Mouse (Mus musculus): ENCODE measurements around the gene Abhd16a. TPM values are rescaled to one million over a fixed set of nuclear protein-coding genes. Genes with fewer than 3 reads are reported as not detected.

Abhd16a gene
- polyA plus RNA-seq, 1 experiment from 2014 or later: 82.3 TPM

DNA sequence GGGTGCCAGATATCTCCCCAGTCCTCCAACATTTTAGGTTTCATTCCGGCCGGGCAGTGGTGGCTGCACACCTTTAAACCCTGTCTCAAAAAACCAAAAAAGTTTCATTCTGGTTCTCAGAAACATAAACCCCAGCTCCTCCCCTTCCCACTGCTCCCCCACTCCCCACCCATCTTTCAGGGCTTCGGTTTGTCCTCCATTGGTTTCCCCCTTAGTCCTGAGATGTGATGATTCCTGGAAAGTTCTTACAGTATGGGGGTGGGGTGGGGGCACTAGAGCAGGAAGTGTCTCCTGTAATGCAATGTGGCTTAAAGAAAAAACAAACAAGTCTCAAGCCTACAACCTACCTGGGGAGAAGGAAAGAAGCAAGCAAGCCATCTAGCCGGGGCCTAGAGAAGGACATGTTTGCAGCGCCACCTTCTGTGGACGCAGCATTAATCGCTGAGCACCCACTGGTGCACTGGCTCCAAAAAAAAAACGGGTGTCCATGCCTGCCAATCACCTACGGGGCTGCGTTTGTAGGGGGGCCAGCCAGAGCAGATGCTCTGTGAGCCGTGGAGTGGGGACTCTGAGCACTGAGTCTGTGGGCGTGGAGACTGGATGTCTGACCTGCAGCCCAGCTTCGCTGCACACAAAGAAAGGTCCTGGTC is 16.8 kb downstream of the Abhd16a start:
- Histone ChIP-seq H3K36me3 (ENCODE audit: control insufficient read depth, insufficient read depth, low read length) (peaks cover 29% of the 10 kb centered on the region), H3K9me3 (ENCODE audit: control insufficient read depth, low read length) (no peaks in the 10 kb centered on the region), H3K4me1 (ENCODE audit: control insufficient read depth, insufficient read depth, low read length) (no peaks in the 10 kb centered on the region), H3K27me3 (ENCODE audit: control insufficient read depth, insufficient read depth, low read length) (no peaks in the 10 kb centered on the region), H3K9ac (replicated peaks; ENCODE audit: low read depth, low read length) (no peak overlapping the region), H3K4me3 (ENCODE audit: low read depth, low read length) (no peak overlapping the region), H3K4me2 (ENCODE audit: low read depth, low read length) (no peak overlapping the region), H3K27ac (ENCODE audit: low read depth, low read length) (no peak overlapping the region)
- 27% methylated on average over 13 of the region's 13 CpGs for WGBS
- no peak for ATAC-seq (ENCODE audit: low read depth)

DNA sequence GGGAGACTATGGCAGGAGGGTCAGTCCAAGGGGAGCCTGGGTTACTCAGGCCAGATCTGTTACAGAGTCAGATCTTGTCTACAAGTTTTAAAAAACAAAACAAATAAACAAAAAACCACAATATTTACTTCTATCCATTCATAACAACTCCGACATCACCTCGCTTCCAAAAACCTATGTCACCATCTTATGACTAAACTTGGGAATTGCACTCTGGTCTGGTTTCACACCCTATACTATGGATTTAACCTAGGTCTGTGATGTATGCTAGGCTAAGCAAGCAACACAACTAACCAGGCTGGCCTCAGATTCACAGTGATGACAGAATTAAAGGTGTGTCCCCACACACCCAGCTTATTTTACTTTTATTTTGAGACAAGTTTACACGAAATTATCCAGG is 17.5 kb downstream of the Abhd16a start:
- no peak overlapping the region for H3K9ac ChIP-seq (replicated peaks; ENCODE audit: low read depth, low read length)
- no peaks in the 10 kb centered on the region for H3K9me3 ChIP-seq (ENCODE audit: control insufficient read depth, low read length)
- no peaks in the 10 kb centered on the region for H3K4me1 ChIP-seq (ENCODE audit: control insufficient read depth, insufficient read depth, low read length)
- peaks cover 24% of the 10 kb centered on the region for H3K36me3 ChIP-seq (ENCODE audit: control insufficient read depth, insufficient read depth, low read length)
- no peak overlapping the region for H3K4me3 ChIP-seq (ENCODE audit: low read depth, low read length)
- no peaks in the 10 kb centered on the region for H3K27me3 ChIP-seq (ENCODE audit: control insufficient read depth, insufficient read depth, low read length)
- WGBS: 73% methylated on average over 3 of the region's 3 CpGs
- H3K4me2 ChIP-seq (ENCODE audit: low read depth, low read length): no peak overlapping the region
- ATAC-seq (ENCODE audit: low read depth): no peak
- H3K27ac ChIP-seq (ENCODE audit: low read depth, low read length): no peak overlapping the region

DNA sequence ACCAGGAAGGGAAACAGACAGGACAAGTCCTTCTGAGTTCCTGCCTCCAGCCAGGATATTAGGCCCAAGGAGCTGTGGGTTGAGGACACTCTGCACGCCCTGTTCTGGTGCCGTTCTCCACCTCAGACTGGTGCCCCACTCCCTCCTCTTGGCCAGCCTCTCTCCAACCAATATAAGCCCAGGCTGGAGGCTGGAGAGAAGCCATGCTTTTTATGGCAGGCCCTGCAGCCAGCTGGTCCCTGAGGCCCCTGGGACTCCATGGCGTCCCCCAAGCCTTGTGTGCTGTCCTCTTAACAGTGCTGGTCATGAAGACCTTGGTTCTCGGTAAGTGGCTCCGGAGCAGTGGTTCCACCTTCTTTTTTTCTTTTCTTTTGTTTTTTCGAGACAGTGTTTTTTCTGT is 19.0 kb downstream of the Abhd16a start, which contains the start of gene Ly6g5c:
Gene Ly6g5c, plus strand, starts transcription at position 183 of the 400 bp plus-strand sequence.
- no peak within 1 kb of the TSS for H3K4me2 ChIP-seq (ENCODE audit: low read depth, low read length)
- no peak for ATAC-seq (ENCODE audit: low read depth)
- H3K4me3 ChIP-seq (ENCODE audit: low read depth, low read length): no peak within 1 kb of the TSS
- no peaks in the 10 kb centered on the region for H3K9me3 ChIP-seq (ENCODE audit: control insufficient read depth, low read length)
- no peak within 1 kb of the TSS for H3K27ac ChIP-seq (ENCODE audit: low read depth, low read length)
- no peaks in the 10 kb centered on the region for H3K4me1 ChIP-seq (ENCODE audit: control insufficient read depth, insufficient read depth, low read length)
- peaks cover 11% of the 10 kb centered on the region for H3K36me3 ChIP-seq (ENCODE audit: control insufficient read depth, insufficient read depth, low read length)
- no peaks in the 10 kb centered on the region for H3K27me3 ChIP-seq (ENCODE audit: control insufficient read depth, insufficient read depth, low read length)
- WGBS: 70% methylated on average over 6 of the region's 6 CpGs
- H3K9ac ChIP-seq (replicated peaks; ENCODE audit: low read depth, low read length): no peak within 1 kb of the TSS

DNA sequence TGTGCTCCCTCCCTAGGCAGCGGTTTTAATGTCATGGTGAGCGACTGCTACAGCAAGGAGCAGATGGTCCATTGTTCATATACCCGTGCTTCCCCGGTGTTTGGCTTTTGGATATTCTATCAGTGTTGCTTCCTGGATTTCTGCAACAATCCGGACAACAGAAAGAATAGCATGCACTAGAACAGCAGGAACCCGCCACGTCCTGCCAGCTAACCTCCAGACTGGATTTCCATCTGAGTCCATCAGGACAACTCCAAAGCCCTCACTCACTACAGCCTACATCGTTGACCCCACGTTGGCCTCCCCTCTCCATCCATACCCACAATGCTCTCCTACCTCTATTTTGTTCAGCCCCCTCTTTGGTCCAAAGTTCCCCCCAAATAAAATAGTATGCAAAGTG is 22.7 kb downstream of the Abhd16a start:
- no peaks in the 10 kb centered on the region for H3K4me1 ChIP-seq (ENCODE audit: control insufficient read depth, insufficient read depth, low read length)
- WGBS: 74% methylated on average over 9 of the region's 9 CpGs
- no peak overlapping the region for H3K27ac ChIP-seq (ENCODE audit: low read depth, low read length)
- H3K9me3 ChIP-seq (ENCODE audit: control insufficient read depth, low read length): no peaks in the 10 kb centered on the region
- no peaks in the 10 kb centered on the region for H3K27me3 ChIP-seq (ENCODE audit: control insufficient read depth, insufficient read depth, low read length)
- no peak overlapping the region for H3K9ac ChIP-seq (replicated peaks; ENCODE audit: low read depth, low read length)
- H3K36me3 ChIP-seq (ENCODE audit: control insufficient read depth, insufficient read depth, low read length): peaks cover 16% of the 10 kb centered on the region
- H3K4me2 ChIP-seq (ENCODE audit: low read depth, low read length): no peak overlapping the region
- no peak for ATAC-seq (ENCODE audit: low read depth)
- H3K4me3 ChIP-seq (ENCODE audit: low read depth, low read length): no peak overlapping the region

DNA sequence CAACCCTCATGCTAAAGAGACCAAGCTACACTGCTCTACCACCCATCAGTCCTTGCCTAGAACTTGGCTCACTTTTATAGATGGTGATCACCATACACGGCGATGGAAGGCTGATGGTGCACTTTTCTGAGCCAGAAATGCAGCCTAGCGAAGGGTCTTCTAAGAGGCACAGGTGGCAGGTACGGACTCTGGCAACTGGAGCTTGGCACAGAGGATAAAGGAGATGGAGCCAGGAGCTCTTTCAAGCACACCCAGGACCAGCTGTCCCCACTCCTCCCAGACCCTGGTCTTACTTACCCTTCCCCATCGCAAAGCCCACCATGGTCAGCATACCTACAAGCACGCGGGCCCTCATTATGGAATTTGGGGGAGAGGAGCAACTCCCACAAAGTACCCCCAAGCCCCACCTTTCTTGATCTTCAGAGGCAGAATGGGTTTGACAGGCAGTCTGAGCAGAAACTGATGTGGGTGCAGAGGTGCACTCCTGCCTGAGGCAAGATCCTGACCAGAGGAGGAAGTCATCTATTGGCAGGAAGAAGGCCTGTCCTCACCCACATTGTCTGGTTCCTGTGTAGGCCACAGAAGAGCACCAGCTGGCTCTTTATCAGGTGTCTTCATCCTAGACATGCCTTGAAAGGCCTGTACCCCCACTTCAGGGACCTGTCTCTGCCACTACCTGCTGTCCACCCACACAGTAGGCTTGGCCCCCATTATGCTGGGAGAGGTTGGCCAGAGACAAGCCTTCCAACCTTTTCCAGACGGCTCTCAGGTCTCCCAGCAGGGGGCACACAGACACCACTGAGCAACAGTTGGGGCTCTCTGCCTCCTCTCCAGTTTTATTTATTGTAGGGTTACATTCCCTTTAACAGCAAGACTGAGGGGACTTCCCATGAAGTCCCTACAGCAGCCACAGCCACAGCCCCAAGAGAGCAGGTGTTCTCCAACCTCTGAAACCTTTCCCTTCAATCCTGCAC is 26.3 kb downstream of the Abhd16a start, which contains the start of gene Ly6g5b:
Gene Ly6g5b, minus strand, starts transcription at position 383 of the 974 bp plus-strand sequence.
- Histone ChIP-seq H3K4me2 (ENCODE audit: low read depth, low read length) (no peak within 1 kb of the TSS), H3K4me1 (ENCODE audit: control insufficient read depth, insufficient read depth, low read length) (peaks cover 4% of the 10 kb centered on the region), H3K9ac (replicated peaks; ENCODE audit: low read depth, low read length) (no peak within 1 kb of the TSS), H3K36me3 (ENCODE audit: control insufficient read depth, insufficient read depth, low read length) (peaks cover 34% of the 10 kb centered on the region), H3K9me3 (ENCODE audit: control insufficient read depth, low read length) (no peaks in the 10 kb centered on the region), H3K4me3 (ENCODE audit: low read depth, low read length) (no peak within 1 kb of the TSS), H3K27me3 (ENCODE audit: control insufficient read depth, insufficient read depth, low read length) (no peaks in the 10 kb centered on the region), H3K27ac (ENCODE audit: low read depth, low read length) (no peak within 1 kb of the TSS)
- WGBS: 86% methylated on average over 8 of the region's 8 CpGs
- no peak for ATAC-seq (ENCODE audit: low read depth)

DNA sequence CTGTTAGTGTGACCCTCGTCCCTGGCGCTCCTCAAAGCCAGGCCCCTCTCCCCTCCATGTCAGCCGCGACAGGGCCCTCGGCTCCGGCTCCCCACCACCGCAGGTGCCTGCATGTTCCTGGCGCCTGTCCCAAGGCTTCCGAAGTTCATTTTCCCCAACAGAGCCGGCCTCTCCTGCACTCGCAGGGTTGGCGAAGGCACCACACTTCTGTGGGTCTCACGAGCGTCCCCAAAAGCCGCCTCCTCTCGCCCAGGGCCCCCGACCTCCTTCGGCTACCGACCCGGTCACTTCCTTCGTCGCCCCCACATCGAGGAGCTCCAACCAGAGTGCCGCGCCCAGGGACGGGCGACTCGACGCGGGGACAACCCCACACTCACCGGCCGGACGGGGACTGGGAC is 31.7 kb downstream of the Abhd16a start:
- peak overlapping the region; percentile 86 for H3K4me3 ChIP-seq (ENCODE audit: low read depth, low read length)
- no peaks in the 10 kb centered on the region for H3K27me3 ChIP-seq (ENCODE audit: control insufficient read depth, insufficient read depth, low read length)
- peak overlapping the region; percentile 96 for H3K4me2 ChIP-seq (ENCODE audit: low read depth, low read length)
- peaks cover 10% of the 10 kb centered on the region for H3K4me1 ChIP-seq (ENCODE audit: control insufficient read depth, insufficient read depth, low read length)
- peak overlapping the region; percentile 86 for H3K9ac ChIP-seq (replicated peaks; ENCODE audit: low read depth, low read length)
- WGBS: under 1% methylated on average over 33 of the region's 33 CpGs
- peaks cover 27% of the 10 kb centered on the region for H3K36me3 ChIP-seq (ENCODE audit: control insufficient read depth, insufficient read depth, low read length)
- H3K9me3 ChIP-seq (ENCODE audit: control insufficient read depth, low read length): no peaks in the 10 kb centered on the region
- ATAC-seq (ENCODE audit: low read depth): no peak; the same call in none of the 2 replicates
- peak overlapping the region; percentile 23; the same call in 1 of the 2 replicates for H3K27ac ChIP-seq (ENCODE audit: low read depth, low read length)

DNA sequence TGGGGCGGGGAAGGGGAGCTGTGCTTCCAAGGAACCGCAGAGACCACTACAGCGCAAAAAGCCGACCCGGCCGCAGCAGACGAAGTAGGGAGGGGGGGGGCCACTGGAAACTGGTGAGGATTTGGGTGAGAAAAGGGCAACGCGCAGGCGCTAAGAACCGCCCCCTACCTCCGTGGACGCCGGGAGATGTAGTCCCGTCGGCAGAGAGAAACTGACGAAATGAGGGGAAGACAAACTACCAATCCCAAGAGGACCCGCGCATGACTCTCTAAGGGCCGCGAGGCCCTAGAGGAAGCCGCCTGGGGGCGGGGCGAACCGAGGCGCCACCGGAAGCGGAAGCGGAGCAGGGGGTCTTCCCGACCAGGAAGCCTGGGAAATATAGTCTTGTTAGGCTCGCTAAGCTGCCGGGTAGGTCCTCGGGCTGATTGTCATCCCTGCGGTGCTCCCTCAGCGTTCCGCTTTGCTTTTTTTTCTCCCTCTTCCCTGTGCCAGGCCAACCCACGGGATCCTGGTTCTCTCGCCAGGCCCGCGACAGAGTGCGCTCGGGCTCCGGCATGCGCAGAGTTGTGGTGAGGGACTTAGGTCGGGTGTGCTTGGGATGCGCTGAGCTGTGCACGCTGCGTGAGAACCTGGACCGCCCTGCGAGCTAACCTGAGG is 32.2 kb downstream of the Abhd16a start, which contains the start of gene Gpank1:
Gene Gpank1, plus strand, starts transcription at position 313 of the 657 bp plus-strand sequence.
- peak; percentile 92 for ATAC-seq (ENCODE audit: low read depth)
- H3K27me3 ChIP-seq (ENCODE audit: control insufficient read depth, insufficient read depth, low read length): no peaks in the 10 kb centered on the region
- peaks cover 22% of the 10 kb centered on the region for H3K36me3 ChIP-seq (ENCODE audit: control insufficient read depth, insufficient read depth, low read length)
- peak within 1 kb of the TSS; percentile 86 for H3K4me3 ChIP-seq (ENCODE audit: low read depth, low read length)
- H3K4me1 ChIP-seq (ENCODE audit: control insufficient read depth, insufficient read depth, low read length): peaks cover 10% of the 10 kb centered on the region
- WGBS: under 1% methylated on average over 50 of the region's 50 CpGs
- H3K27ac ChIP-seq (ENCODE audit: low read depth, low read length): peak within 1 kb of the TSS; percentile 85
- peak within 1 kb of the TSS; percentile 96 for H3K4me2 ChIP-seq (ENCODE audit: low read depth, low read length)
- H3K9ac ChIP-seq (replicated peaks; ENCODE audit: low read depth, low read length): peak within 1 kb of the TSS; percentile 86
- no peaks in the 10 kb centered on the region for H3K9me3 ChIP-seq (ENCODE audit: control insufficient read depth, low read length)

DNA sequence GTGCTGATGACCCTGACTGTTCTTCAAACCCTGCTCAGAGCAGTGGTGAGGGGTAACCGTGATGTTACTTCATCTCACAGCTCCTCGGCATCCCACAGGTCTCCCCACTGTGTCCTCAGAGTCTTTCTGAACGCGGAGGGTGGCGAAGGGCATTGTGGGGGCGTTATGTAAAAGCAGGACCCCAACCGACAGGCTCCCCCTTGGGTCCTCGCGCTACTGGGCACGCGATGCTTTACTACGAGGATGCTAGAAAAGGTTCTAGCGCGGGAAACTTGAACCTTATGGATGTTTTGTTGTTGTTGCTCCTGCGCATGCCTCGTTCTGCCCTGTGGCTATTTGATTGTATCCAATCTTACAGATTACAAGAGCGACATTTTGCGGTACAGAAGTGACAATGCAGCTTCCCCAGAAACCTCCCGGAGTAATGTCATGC is 32.8 kb downstream of the Abhd16a start, which contains the start of gene Csnk2b:
Gene Csnk2b, minus strand, starts transcription at position 183 of the 433 bp plus-strand sequence.
- peak; percentile 50 for ATAC-seq (ENCODE audit: low read depth)

More for the DNA sequence above, 32.8 kb downstream of the Abhd16a start, which contains the start of gene Csnk2b:
- WGBS: under 1% methylated on average over 19 of the region's 19 CpGs
- Histone ChIP-seq H3K27ac (ENCODE audit: low read depth, low read length) (peak within 1 kb of the TSS; percentile 85), H3K9me3 (ENCODE audit: control insufficient read depth, low read length) (no peaks in the 10 kb centered on the region), H3K36me3 (ENCODE audit: control insufficient read depth, insufficient read depth, low read length) (peaks cover 20% of the 10 kb centered on the region), H3K9ac (replicated peaks; ENCODE audit: low read depth, low read length) (peak within 1 kb of the TSS; percentile 86), H3K4me3 (ENCODE audit: low read depth, low read length) (peak within 1 kb of the TSS; percentile 86), H3K4me2 (ENCODE audit: low read depth, low read length) (peak within 1 kb of the TSS; percentile 96), H3K4me1 (ENCODE audit: control insufficient read depth, insufficient read depth, low read length) (peaks cover 13% of the 10 kb centered on the region), H3K27me3 (ENCODE audit: control insufficient read depth, insufficient read depth, low read length) (no peaks in the 10 kb centered on the region)
